Mouse (Mus musculus) yolk sac, embryonic 10.5 days (tissue): ENCODE results near the gene Ypel5.

Experiments used
- DNase-seq: peaks from one replicate; pipeline ENCODE4 v3.0.0-alpha.2; 2017; ENCODE audit warnings: low spot score

Gene Ypel5

GRCm38 (mm10) chr17:72844393-72844792 is 8.1 kb downstream of the Ypel5 start:
- no peak for DNase-seq

GRCm38 (mm10) chr17:72844949-72845490 is 8.8 kb downstream of the Ypel5 start:
- peak; percentile 20 for DNase-seq

DNA sequence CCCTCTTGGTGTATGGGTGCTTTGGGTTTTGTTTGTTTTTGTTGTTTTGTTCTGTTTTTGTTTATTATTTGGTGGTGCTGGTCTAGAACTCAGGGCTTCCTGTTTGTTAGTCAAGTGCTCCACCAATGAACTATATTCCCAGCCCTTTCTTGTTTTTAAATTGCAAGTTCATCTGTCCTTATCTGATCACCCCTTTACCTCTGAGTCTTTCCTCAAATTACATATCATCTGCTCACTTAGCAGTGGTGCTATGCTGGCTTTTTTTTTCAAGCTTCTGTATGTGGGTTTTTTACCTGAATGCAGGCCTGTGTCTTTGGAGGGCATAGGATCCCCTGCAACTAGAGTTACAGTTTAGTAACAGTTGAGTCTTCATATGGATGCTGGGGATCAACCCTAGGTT is 9.3 kb downstream of the Ypel5 start:
- no peak for DNase-seq

DNA sequence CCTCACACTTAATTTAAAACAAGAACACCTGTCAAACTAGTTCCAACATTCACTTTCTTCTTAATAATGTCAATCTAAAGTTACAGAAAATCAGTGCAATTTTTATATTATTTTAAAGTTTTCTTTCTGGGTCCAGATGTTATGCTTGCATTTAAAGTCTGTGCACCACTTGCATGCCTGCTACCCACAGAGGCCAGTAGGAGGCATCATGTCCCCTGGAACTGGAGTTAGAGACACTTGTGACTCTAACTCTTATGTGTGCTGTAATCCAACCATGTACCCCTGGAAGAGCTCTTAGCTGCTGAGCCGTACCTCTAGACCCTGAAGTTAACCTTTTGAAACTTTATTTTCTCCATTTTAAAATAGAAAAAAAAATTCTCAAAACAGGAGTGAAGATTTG is 19.0 kb downstream of the Ypel5 start:
- DNase-seq: no peak

- DNase-seq: peak; percentile 12
Measured at GRCm38 (mm10) chr17:72857677-72858633, 21.7 kb downstream of the Ypel5 start.

DNA sequence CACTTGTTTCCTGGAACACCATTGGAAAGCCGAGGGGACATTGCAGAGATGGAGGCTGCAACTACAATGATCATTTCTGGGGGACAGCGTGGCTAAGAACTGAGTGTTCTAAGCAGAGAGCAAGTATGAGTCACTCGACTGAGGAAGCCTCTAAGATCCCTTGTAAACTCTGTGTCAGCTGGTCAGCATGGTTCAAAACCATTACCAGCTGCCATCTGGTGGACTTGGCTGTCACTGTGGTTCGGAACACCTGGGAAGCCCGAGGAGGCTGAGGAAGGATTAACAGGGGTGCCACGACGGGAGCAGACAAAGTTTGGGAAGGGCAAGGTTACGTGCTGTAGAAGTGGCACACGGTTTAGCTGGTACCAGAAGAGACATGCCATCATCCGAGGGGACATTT is 27.0 kb downstream of the Ypel5 start:
- no peak for DNase-seq

GRCm38 (mm10) chr17:72866624-72867245 is 30.5 kb downstream of the Ypel5 start:
- no peak for DNase-seq

GRCm38 (mm10) chr17:72868181-72868580 is 31.9 kb downstream of the Ypel5 start:
- DNase-seq: no peak

DNA sequence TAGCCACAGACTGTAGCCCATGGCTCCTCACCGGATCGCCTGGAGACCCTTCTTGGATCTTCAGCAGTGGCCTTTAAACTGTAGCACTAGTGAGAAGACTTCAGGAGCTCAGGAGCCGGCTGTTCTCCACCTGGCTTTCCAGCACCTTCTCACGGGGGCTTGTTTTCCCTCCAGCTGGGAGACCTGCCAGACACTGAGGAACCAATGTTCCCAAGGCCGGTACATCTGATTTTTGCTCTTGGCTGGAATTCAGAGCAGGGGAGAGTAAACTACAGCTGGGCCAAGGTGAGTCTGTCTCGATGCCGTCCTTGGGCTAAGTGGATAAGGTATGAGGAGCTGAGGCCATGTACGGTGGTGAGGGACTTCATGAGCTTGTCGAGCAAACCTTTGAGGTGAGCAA is 42.7 kb downstream of the Ypel5 start:
- DNase-seq: no peak

DNA sequence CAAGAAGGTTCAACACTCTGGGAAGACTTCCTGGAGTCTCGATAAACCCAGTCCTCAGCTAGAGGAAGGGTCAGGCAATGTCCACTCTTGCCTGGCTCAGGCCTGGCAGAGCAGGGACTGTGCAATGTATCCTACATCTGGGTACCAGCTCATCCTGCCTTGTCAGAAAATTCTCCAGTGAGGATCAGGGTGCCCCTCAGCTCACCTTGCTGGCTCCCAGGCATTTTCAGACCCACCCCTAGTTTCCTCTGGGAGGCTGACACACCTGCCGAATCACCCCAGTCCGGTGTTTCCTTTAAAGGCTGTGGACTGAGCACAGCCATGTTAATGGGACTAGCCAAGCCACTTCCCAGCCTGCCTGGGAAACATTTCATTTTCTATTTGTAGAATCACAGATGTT is 43.9 kb downstream of the Ypel5 start:
- no peak for DNase-seq

DNA sequence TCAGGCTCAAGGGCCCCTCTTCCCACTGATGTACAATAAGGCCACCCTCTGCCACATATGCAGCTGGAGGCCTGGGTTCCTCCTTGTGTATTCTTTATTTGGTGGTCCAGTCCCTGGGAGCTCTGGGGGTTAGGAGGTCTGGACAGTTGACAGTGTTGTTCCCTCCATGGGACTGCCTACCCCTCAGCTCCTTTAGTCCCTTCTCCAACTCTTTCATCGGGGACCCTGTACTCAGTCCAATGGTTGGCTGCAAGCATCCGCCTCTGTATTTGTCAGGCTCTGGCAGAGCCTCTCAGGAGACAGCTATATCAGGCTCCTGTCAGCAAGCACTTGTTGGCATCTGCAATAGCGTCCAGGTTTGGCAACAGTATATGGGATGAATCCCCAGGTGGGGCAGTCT is 44.8 kb downstream of the Ypel5 start:
- no peak for DNase-seq

- no peak for DNase-seq
Measured at GRCm38 (mm10) chr17:72881804-72882203, 45.6 kb downstream of the Ypel5 start.

DNA sequence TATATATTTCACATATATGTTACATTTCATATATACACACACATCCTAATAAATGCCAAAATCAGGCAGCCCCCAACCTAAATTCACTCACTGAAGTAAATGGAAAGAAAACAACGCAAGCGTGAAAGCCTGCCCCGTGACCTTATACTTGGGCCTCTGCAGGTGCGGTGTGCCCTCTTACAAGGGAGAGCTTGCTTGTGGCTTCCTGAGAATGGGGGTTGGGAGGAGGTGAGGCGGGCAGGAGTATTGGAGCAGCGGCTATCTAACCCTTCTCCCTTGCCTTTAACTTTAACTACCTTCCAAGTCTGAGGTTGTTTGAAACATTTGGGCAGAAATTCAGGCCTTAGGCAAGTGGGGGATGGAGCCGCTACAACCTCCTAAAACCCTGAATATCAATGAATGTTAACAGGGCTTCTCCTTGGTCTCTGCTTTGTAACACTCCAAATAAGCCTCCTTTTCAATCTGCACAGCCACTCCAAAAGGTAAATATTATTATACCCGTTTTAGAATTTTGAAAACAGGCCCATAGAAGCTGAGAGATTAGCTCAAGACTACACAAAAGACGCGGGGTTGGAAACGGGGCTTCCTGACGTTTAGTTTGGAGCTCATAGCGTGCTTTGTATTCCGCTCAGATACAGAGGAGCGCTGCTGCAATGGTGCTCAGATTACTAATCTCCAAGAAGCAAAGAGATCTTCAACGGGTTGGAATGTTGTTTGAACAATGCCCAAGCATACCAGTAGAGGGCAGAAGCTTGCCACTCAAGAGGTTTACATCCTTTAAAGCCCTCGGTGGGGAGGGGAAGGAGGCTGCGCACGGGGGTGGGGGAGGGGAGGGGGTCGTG is 53.5 kb downstream of the Ypel5 start:
- peak; percentile 30 for DNase-seq

DNA sequence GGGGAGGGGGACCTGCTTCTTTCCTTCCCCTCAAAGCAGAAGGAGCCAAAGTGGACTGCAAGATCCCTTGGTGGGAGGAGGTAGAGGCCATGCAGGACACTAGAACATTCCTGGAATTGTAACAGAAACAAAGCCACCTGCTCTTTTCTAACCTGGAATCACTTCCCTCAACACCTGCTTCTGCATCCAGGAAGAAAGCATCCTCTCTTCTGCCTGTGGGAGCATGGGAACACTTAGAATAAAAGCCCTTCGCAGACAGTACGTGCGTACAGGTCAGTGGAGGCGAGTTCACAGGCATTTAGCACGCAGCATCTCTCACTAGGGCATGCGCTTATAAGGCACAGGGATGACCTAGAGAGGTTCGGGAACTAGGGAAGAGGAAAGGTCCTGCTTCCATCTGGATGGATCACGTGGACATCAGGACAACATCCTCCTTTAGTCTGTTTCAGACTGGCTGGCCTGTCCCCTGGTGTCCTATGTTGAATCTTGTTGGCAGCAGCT is 54.2 kb downstream of the Ypel5 start:
- no peak for DNase-seq

DNA sequence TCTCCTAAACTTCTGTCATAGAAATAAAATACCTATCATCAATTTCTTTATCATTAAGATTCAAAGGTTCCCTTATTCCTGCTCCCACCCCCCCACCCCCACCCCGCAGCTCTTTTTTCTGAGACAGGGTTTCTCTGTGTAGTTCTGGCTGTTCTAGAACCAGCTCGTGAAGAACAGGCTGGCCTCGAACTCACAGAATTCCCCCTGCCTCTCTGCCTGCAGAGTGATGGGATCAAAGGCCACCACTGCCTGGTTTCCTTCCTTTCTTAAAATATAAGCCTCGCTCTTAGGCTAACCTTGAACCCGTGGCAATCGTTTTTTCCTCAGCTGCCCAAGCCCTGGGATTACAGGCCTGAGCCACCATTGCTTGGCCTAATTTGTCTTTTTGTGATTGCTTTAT is 55.3 kb downstream of the Ypel5 start:
- no peak for DNase-seq

DNA sequence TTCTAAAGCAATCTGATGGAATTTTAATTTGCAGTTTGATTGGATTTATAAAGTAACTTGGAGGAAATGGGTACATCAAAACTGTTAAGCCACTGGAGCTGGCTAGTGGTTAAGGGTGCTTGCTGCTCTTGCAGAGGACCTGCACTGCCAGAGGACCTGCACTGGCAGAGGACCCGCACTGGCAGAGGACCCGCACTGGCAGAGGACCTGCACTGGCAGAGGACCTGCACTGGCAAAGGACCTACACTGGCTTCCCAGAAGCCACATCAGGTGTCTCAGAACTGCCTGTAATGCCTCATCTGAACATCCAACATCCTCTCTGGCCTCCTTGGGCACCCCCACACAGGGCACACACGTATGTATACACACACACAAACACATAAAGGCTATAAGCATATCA is 59.3 kb downstream of the Ypel5 start:
- DNase-seq: no peak

- no peak for DNase-seq
Measured at GRCm38 (mm10) chr17:72897076-72897475, 60.8 kb downstream of the Ypel5 start.

- DNase-seq: no peak
Measured at GRCm38 (mm10) chr17:72897961-72898360, 61.7 kb downstream of the Ypel5 start.

DNA sequence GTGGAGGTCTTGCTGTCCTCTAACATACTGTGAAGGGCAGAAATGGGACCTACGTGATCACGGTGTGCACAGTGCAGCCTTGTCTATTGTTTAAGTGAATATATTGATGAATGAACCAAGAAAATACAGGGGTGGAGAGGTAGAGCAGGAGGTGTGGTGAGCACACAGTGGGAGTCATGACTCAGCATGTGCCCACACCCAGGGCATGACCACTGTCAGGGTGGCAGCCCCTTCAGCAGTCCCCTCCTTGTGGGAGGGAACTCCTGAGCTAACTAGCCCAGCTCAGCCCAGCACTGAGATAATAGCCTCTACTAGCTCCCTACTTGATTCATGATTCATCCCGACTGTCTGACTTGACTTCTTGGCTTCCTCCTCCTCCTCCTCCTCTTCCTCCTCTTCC is 62.5 kb downstream of the Ypel5 start:
- no peak for DNase-seq
